Mouse (Mus musculus) lung, adult 2 months (tissue): ENCODE measurements at regions not wholly inside any gene's neighbourhood (a gene's known extent, or its start where the extent isn't known, plus 50 kb on each side); places are given as distances from the start of the nearest gene placed in this dataset.

ENCODE experiments used
- CTCF ChIP-seq: fragments of 200-500 bp; IDR thresholded peaks from 2 replicates; pipeline ENCODE4 v1.5.1; 2011; ENCODE audit warnings: mild to moderate bottlenecking, low read length, control low read depth; ENCODE audit not compliant: insufficient read depth
- POLR2A ChIP-seq: fragments of 200-500 bp; IDR thresholded peaks from 2 replicates; pipeline ENCODE4 v1.6.1; 2011; ENCODE audit warnings: low read depth, mild to moderate bottlenecking, control low read depth, low read length, borderline replicate concordance; ENCODE audit errors: extremely low read depth

DNA sequence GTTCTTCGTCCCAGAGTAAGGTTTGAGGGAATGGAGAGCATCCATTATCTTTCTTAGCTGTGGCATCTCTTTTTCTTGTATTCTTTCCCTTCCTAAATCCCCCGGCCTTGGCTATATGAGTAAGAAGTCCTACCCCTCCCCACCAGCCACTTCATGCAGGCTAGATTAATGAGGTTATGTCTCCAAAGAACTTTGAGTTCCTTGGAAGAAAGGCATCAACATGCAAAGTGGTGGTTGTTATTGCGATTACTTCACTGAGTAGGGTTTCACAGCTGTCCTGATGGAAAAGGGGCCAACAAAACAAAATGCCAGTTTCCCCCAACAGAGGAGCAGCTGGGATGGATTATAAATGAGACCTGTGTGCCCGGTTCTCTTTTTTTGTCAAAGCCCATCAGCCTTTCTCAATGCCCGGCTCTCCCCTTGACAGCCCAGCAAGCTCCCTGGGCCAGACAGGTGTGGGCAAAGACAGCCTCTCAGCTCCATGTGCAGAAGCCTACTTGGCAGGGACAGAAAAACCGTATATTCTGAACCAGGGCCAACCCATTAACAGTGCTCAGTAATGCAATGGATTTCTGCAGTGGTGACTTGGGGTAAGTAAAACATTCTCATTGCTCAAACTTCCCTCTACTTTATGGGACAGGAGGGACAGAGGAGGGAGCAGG lies 620.1 kb upstream of the 2610301B20Rik start:
- TF ChIP-seq CTCF (no peak), POLR2A (no peak)
